Mouse (Mus musculus) cerebellum, adult 8-10 months (tissue): ENCODE measurements around the gene Gria1.

Experiments
- DNase-seq: peaks from one replicate; pipeline ENCODE4 v3.0.0; 2022

Gene Gria1

DNA sequence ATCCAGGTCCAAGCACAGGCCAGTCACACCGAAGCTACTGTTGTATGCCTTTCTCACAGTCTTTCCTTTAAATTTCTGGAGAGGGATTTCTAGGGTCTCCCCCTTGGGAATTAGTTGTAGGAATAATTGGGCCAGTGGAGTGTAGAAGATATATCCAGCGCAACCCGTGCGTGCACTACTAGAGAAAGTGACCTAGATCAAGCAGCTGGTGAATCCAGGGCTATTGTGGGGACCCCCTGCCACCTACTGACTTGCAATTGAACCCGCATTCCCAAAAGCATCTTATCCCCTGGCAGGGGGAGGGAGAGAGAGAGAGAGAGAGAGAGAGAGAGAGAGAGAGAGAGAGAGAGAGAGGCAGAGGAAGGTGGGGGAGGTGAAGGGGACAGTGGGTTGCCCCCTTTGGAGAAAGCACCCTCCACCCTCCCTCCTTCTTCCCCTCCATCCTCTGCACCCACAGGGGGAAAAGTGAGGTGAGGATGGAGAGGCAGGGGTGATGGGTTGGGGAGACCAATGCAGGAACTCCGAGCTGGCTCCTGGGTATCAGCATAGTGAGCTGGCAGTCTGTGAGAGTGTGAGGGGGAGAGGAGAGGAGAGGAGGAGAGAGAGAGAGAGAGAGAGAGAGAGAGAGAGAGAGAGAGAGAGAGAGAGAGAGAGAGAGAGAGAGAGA lies at the start of gene Gria1:
TSS of gene Gria1 (plus strand) at position 364 of the 667 bp plus-strand sequence.
- no peak for DNase-seq

DNA sequence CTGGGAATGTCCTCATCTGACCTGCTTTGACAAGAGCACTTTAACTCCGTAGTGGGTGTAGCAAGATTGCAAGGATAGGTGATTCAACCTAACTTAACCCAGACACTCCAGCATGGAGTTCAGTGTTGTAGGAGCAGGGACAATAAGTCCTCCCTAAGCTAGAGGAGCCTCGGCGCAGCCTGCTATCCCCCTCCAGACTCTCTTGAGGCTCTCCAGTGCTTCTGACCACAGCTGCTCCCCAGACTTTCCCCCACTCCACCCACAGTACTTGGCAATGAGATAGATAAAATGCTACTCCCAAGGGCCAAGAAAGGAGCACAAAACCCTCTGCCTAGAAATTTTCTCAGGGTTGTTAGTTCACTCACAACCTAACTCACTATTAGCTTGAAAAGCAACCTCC lies 49.4 kb upstream of the Gria1 start:
- DNase-seq = no peak

DNA sequence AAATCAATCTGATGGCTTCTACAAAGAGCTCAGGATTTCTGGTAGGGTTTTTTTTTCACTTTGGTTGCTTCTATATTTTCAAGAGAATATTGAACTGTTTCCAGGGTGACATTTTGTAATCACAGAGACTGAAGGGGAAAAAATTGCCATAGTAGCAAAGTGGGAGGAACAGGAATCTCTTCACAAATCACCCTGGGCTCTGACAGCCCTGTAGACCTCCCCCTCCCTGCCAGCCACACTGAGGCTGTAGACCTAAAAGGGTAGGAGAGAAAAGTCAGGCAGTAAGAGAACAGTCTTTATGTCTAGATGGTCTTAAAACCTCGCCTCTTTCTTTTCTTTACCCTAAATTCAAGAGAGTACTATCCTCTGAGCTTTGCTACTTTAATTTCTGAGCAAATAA lies 38.4 kb upstream of the Gria1 start:
- DNase-seq = no peak

DNA sequence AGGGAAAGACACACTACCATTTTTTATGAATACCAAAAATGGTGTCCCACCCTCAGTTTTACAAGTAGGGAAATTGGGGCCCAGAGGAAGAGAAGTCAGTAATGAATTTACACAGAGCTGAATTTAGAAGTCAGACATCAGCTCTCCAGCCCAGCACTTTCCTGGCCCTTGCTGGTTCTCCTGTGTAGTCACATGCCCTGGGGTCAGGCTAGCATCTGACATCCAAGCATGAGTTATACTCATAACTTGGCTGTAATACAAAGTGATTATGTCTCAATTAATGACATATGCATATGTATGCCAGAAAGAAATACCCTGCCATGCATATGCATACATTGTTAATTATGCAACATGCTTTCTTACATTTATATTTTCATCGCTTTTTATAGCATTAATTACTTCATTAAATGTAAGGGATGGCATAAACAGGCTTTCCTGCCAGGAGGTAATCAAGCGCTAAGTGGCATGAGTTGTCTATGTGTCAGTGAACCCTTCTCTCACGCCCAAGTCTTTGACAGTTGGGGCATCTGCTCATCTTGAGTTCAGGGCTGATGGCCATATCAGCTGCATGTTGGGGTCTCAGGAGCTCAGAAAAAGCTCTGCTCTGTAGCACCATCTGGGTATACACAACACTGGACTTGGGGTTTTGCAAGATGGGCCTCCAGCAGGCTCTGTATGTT lies 26.7 kb upstream of the Gria1 start:
- no peak for DNase-seq

DNA sequence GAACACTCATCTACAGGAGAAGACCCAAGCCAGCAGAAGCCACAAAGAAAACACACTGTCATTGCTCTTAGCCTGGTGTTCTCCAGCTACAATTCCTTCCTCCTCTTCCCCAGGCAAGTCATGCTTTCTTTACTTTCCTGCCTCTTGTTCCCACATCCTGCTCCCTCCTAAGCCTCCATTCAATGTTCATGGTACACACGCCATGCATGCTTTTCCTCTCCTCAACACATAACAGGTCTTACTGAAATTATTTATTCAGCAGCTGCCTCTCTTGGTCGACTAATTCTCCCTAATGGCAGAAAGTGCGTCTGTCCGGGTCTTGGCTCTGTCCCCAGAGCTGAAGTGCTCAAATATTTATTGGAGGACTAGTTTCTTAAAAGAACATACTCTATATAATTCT lies 25.7 kb upstream of the Gria1 start:
- no peak for DNase-seq

DNA sequence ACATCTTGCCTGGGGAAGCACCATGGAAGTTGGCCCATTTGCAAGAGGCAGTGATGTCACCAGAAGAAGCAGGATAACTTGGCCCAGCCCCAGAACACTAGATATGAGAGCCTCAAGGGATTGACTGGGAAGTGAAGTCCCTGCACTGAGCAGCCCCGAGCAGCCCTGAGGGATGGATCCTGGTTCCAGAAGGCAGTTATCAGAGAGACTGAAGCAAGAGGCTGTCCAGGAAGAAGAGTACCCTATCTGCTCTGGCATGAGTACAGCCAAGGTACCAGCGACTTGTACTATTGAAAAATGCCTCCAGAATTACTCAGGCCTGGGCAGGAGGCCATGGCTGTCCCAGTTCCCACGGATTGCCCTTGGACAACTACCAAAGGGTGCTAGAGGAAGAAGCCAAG lies 11.6 kb upstream of the Gria1 start:
- peak; percentile 6 for DNase-seq

DNA sequence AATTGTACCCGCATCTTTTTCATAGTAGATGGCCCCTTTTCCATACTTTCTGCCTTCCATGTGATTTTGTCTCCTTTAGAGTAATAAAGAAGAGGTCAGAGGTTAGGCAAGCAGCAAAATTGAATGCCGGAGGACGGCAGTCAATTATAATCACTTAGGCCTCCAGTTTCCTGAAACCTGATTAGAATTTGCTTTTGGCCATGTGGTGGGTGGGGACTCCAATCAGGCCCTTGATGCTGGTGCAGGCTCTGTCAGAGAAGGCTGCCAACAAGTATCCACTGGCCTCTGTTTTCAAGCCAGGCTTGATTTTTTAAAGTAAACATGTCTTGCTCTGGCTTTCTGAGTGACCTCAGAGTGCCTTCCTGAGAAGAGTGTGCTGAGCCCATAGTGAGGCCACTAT lies 6.6 kb upstream of the Gria1 start:
- no peak for DNase-seq

DNA sequence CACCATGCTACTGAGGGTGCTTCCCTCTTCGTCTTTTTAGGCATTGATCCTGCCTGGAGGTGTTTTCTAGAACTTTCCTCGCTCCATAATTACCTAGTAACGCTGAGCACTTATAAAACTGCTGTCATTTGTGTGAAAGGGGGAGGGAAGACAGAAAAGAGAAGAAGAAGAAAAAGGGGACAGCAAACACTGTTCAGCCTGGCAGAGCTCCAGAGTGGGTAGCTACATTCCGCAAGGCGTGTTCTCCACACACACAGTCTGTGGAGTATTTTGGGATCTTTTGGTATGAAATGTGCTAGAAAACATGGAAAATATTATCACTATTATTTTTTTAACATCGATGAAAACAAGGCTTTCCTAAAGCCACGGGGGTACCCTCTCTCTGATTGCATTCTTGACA lies 5.8 kb upstream of the Gria1 start:
- no peak for DNase-seq

DNA sequence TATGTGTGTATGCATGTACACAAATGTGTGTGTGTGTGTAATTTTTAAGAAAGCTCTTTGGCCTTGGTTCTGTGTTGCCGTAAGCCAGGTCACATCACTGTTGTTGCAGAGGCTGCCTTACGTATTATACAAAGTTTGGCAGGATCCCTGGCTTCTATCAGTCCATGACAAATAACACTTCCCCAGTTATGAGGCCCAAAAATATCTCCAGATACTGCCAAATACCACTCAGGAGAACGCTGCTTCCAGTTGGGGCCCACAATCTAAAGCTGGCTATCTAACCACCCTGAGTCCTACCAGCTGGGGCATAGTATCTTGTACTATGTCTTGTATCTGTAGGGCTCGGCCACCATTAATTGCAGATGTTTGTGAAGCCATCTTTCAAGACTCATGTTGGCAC lies 3.4 kb upstream of the Gria1 start:
- no peak for DNase-seq

DNA sequence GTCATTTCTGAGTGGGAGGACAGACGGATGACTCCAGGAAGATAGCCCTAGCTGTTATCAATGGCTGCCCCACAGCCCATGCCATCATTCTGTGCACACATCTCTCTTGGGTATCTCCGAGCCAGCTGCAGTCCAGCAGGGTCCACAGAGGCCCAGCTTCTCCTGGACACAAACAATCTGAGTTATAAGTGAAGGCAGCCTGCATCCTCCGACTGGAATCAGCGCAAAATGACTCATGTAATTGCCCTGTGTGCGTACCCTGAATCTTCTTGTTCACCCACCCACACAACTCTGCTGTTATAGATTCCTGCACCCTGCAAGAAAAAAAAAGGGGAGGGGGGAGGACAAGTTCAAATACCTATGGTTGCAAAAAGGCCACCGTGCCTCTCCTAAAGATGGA lies 576 bp upstream of the Gria1 start:
- DNase-seq = no peak

DNA sequence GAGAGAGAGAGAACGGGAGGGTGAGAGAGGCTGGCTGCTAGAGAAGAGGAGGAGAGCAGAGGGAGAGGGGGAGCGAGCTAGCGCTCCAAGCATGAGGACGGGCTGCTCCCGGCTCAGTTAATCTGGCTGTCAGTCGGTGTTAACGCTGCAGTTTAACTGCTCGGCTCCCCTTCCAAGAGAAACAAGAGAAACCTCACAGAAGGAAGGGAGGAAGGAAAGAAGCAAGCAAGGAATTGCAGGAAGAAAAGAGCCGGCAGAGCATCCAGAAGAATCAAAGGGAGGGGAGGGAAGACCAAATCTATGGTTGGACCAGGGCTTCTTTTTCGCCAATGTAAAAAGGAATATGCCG lies 478 bp downstream of the Gria1 start:
- no peak for DNase-seq

DNA sequence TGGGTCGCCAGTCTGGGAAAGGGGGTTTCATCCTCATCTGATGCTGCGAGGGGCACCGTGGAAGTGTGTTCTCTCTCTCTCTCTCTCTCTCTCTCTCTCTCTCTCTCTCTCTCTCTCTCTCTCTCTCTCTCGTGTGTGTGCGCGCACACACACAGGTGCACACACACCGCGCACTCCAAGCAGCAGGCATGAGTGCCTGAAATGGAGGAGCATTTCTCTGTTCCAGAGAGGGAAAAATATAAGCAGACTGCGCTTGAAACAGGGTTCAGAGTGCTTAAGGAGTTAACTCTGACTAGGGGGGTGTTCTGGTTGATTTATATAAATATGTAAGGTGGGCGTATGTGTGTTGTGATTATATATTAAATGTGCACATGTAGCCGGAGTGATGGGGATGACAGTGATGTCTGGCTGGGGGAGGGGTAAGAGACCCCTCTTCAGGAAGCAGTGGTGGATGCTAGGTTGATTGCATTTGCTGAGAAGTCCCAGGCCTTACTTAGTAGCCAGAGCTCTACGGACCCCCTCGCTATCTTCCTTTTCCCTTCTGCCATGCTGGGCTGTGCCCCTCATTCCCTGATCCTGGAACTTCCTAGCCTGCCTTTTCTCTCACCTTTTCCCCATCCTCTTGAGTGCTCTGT lies 1.2 kb downstream of the Gria1 start:
- DNase-seq = no peak

DNA sequence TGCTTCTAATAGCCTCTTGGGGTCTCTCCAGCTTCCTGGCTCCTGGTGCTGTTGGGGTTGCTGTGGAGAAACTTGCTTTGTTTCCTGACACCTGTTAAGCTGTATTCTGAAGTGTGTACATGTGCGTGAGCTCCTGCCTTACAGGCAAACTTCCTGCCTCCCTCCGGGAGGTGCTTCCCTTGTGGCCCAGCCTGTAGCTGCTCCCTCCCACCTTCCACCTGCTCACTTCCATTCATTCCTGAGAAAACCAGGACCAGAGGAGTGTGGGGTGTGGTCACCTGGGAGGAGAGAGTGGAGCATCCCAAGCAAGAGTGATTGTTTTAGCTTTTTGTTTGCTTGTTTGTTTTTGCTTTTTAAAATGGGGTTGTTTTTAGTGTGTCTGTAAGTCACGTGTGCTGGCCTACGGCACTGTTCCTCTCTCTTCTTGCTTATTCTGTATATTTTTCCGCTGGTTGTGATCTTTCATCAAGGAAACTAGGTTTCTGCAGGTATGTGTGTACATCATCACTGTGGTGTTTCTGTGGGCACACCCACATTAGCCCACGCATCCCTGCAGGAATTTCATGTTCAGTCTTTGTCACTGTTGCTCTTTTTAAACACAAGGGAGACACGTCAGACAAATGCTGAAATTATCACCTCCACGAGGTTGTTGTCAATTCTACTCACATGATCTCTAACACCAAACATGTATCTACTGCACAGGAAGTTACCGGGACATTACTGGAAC lies 2.4 kb downstream of the Gria1 start:
- no peak for DNase-seq

DNA sequence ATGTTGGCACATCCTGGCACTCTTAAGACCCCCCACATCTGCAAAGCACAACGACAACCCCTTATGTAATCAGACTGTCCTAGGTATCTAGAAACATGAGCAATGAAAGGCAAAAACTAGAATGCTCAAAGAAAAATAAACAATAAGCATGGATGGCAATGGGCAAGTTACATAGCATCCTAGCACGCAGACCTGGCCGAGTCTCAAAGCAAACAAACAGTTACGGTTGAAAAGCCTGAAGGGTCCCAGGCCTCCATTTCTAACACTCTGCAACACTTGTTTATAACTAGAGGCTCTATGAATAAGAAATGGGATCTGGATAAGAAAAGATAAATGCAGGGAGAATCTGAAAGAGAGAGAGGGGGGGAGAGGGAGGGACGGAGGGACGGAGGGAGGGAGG lies 3.2 kb downstream of the Gria1 start:
- DNase-seq = no peak

DNA sequence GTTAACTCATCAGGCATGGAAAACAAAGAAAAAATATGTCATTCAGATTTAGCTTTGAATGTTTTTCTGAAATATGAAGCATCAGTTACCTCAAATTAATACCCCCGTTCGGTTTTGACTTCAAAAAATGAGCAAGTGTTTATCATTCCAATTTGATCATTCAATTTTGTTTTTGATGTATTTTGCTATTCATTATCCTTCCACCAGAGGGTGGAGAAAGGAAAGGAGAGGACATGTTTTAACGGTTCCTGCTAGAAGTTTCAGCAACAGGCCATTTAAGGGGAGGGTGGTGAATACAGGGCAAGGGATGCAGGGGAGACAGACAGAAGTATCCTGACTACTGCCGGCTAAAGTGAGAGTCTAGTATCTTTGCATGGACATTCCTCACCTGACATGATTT lies 7.3 kb downstream of the Gria1 start:
- DNase-seq = no peak

DNA sequence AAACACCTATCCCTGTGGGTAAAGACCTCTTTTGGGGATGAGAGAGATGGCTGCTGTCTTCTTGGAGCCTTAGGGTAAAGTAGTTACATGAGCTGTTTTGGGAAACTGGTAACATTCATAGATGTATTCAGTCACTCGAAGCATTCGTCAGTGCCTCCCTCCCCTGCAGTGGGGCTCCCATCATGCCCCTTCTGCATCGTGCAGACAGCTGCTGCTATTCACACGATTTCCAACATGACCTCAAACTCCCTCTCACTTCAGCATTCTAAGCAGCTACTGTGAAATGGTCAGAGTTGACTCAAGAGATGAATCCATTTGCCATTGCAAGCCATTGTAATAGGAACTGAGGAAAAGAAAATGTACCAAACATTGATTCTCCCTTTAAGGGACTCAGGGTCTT lies 11.2 kb downstream of the Gria1 start:
- DNase-seq = no peak

DNA sequence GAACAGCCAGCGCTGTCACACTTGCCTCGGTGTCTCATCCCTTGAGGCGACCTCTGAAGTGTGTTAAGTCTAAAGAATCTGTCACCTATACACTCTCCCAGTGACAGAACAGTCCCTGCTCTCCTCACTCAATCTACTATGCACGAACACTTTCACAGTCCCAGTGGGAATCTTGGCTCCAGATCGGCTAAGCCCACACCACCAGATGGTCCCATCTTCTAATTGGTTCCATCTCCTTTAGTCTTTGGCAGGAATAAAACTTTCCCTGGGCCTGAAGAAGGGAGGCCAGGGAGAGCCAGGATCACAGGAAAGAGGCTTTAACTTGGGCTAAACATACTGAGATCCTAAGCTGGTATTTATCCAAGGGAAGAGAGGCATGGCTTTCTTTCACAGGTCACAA lies 19.3 kb downstream of the Gria1 start:
- DNase-seq = peak; percentile 27

DNA sequence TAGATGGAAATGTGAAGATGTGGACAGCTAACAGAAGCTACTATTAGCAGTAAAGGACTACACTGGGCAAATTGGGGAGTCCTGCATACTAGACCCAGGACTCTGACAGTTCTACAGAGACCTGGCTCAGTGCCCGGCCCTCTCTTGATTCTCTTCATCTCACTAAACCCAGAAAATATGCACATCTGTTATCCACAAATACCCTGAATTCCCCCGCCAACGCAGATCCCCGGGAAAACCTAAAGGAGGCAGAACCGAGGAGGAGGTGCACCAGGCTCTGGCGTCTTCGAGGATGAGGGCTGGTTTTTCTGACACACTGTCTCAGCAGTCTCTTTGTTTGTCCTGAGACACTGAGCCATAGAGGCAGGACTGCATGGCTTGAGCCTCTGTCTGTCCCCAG lies 27.6 kb downstream of the Gria1 start:
- DNase-seq = no peak

DNA sequence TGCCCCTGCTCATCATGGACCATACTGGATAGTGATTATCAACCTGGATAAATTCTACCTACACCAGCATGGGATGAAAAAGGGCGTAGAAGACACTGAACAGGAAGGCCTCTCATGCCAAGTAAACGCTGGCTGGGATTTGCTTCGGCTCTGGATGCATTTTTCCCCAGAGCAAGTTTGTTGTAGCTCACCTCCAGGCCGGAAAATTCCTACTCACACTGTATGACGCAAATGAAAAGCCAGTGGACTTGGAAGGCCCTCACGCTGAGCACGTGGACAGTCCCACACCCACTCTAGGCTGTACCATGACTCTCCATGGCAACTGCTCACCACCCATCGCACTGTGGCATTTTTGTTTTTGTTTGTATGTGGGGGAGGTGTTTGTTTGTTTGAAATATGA lies 28.1 kb downstream of the Gria1 start:
- no peak for DNase-seq

DNA sequence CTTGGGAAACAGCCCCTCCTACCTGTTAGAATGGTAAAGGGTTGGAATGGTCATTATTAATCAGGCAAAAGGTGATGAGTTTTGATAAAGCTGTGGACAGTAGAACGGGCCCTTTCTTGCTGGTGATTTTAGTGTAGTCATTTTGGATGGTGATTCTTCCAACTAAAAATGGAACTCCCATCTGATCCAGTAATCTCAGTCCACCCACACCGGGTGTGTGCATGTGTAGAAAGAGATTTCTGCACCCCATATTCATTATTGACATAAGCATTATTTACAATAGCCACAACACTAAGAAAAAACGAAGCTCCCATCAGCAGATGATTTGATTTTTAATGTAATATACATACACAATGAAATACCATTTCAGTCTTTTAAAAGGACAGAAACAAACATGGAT lies 30.9 kb downstream of the Gria1 start:
- DNase-seq = no peak

DNA sequence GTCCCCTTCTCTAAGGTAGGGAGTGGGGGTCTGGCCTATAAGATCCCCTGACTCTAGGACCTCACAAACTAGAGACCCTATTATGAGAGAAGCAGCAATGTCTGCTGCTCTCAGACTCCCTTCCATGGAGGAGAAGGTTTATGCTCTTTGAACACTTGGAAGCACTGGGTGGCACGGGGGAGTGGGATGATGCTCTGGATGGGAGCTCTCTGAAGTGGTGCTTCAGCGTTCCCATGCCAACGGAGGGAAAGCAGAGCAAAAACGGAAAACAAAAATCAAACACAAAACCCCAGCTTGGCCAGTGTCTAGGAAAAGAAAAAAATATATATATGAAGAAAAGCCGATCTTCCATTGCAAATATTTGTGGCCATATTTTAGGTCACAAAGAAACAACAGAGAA lies 33.0 kb downstream of the Gria1 start:
- DNase-seq = no peak

DNA sequence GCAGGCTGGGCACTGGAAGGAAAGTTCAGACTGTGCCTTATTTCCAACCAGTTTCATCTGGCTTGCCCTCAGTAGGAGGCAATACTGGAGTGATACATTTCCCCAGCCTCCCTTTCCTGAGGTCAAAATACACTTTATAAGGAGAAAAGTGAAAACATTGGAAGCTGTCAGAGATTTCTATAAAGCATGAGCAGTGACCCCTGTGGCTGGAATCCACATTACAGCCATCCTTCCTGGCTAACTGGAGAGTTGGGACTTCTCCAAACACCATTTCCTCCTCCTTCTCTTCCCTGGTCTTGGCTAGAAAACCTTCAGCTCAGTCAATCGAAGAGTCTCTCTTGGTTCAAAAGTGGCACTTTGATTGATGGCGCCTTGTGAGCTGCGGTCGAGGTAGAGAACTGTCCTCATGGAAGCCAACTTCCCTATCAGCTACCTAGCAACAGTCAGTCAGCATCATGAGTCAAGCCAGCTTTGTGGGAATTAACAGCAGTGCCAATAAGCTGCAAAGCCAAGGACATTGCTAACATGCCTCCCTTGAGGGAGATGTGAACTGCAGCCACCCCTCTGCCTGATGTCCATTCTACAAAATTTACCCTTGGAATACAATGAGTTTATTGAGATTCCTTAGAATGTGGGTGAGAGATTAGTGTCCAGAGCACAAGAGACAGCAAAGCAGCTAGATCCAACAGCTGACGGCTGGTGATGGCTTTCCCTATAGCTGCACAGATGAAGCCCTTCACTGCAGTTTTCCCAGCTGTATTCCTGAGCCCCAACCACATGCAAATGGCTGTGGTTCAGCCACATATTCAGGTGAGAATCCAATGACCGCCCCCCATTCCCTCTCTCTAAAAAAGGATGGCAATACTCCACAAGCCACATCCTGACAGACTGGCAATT lies 40.7 kb downstream of the Gria1 start:
- no peak for DNase-seq

DNA sequence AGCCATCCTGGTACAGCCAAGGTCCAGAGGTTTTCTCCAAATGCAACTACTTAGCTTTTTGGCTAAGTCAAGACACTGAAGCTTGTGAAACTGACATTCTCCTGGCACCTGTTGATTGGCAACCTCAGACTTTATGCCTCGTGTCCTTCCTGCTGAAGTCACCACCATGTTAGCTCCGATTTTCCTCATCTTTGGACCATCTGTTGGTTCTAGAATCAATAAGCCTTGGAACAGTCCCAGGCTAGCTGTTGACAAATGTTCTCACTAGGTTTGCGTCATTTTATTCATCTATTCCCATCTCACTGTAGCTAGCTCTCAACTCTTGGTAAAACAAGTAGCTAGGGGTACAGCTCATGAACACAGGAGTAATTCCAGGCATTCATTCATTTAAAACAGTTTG lies 51.3 kb downstream of the Gria1 start:
- no peak for DNase-seq
